Mouse (Mus musculus) adrenal gland, postnatal 25 days (tissue): ENCODE results near the gene Gm17657. TPM values are rescaled to one million over a fixed set of nuclear protein-coding genes. Genes with fewer than 3 reads are reported as not detected.
"Not testable (repeated sequence)": the region's sequence is repeated elsewhere in the genome, so short reads cannot be mapped to it uniquely, and the experiment has no call there.

Experiments
- DNase-seq: peaks from one replicate; pipeline ENCODE4 v3.0.0; 2021; ENCODE audit warnings: mixed read lengths
- total RNA-seq: library from RNA; stranded (reverse); gene quantifications from 2 replicates; pipeline ENCODE4 v1.2.3, GENCODE M21; 2021

Gm17657 gene
- total RNA-seq, 1 experiment from 2014 or later: not detected

DNA sequence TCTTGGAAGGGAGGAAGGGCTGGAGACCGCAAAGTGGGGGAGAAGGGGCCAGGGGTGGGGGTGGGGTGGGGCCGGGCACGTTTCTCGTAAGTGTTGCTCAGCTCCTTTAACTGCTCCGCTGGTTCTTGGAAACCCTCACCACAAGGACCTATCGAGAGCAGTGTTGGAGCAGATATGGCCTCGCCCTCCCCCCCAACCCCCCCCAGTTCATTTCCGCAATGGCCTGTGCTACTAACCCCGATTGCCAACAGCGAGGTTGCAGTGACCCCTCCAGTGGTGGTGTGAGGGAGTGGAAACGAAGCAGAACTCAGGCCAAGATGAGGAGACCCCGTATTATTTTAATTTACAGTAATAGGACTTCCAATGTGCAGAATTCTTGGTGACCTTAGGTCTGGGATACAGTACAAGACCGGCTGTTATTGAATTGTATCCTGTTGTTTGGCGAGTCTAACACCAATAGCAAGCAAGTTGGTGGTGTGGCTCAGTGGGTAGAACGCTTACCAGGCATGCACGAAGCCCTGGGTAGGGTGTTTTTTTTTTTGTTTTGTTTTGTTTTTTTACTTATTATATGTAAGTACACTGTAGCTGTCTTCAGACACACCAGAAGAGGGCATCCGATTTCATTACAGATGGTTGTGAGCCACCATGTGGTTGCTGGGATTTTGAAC is 48.5 kb downstream of the Gm17657 start:
- DNase-seq: no peak

DNA sequence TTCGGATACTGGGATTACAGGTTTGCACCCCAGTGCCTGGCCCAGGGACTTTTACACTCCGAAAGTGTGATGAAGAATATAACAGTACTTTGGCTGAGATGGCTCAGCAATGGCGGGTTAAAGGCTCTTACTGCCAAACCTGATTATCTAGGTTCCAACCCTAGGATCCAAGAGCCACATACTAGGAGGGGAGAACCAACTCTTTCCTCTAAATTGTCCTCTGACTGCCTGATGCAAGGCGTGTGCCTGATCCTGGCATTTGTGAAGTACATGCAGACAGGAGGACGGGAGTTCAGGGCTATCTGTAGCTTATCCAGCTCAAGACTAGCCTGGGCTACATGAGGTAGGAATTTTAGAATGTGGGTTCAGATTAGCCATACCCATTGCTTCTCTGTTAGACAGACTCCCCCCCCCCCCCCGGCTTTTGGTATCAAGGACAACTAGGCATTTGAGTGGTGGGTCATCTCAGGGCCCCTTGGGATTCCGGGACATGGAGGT is 49.1 kb downstream of the Gm17657 start:
- DNase-seq: no peak

DNA sequence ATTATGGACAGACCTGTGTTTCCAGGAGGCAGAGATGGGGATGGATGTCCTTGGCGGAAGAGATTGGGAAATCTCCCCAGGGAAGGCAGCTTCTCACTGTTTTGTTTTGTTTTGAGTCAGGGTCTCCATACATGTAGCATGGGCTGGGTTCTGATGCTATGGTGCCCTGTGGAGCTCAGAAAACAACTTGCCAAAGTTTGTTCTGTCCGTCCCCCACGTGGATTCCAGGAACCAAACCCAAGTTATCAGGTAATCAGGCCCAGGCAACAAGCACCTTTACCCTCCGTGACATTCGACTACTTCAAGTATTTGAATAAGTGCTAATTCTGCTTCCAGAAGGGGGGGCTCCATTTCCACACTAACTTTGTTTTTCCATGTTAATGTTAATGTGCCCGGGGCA is 49.9 kb downstream of the Gm17657 start:
- DNase-seq: no peak

DNA sequence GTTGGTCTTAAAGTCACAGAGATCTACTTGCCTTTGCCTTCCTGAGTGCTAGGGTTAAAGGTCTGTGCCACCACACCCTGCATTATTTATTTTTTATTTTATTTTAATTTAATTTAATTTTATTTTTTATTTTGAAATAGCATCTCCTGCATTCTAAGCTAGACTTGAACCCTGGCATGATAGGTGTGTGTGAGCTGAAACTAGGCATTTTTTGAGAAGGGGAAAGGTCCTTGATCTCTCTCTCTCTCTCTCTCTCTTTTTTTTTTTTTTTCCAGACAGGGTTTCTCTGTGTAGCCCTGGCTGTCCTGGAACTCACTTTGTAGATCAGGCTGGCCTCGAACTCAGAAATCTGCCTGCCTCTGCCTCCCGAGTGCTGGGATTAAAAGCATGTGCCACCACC is 50.5 kb downstream of the Gm17657 start:
- not testable (repeated sequence) for DNase-seq

GRCm38 (mm10) chr17:29498028-29498427 is 51.4 kb downstream of the Gm17657 start:
- no peak for DNase-seq

GRCm38 (mm10) chr17:29497481-29497880 is 52.0 kb downstream of the Gm17657 start:
- not testable (repeated sequence) for DNase-seq

DNA sequence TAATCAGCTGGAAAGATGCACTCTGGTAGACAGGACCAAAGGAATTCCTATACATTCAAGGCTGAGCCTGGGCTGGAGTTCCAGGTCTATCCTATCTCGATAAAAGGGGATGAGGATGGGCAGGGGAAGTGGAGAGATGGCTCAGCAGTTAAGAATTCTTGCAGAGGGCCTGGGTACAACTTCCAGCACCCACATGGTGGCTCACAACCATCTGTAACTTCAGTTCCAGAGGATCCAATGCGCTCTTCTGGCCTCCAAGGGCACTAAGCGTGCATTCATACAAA is 52.4 kb downstream of the Gm17657 start:
- no peak for DNase-seq

- no peak for DNase-seq
These were observed 53.0 kb downstream of the Gm17657 start for GRCm38 (mm10) chr17:29496211-29497070.

DNA sequence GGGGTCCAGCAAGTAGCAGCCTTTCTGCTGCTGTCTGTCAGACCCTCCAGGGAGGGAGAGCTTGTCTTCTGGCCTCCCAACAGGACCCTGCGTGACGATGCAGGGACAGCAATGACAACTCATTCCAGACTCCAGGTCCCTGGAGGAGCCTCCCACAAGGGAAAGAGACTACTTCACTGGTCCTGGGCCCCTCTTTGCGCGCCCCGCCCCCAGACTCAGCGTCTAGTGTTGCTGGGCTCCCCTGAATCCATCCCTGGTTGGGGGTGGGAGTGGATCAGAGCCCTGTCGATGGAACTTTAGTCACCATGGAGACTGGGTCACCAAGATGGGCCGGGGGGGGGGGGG is 54.7 kb downstream of the Gm17657 start:
- DNase-seq: peak; percentile 21

DNA sequence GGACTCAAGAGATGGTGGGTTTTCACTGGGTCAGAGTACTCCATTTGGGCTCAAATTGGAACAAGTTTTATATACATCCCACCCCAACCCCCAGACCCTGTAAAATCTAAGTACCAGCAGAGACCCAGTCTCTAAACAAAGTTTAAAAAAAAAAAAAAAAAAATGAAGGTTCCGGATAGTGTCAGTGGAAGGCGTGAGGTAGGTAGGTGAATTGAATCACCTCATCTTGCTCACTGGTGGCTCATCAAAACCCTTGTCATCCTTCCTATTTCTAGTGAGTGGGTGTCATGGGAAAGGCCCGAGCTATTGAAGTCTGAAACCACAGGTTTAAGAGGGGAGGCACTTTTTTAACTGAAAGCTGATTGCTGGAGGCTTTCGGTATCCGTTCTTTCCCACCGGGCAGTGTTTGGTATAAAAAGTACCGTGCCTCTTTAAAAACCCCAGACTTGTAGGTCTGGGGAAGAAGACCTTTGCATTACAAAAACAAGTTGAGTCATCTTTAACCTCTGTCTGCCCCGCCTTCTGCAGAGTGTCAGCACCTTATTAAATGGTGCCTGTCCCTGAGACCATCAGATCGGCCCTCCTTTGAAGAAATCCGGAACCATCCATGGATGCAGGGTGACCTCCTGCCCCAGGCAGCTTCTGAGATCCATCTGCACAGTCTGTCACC is 55.2 kb downstream of the Gm17657 start:
- peak; percentile 21 for DNase-seq

- DNase-seq: no peak
These were observed 55.9 kb downstream of the Gm17657 start for GRCm38 (mm10) chr17:29493461-29493980.

GRCm38 (mm10) chr17:29492269-29493191 is 56.9 kb downstream of the Gm17657 start:
- DNase-seq: peak; percentile 63

DNA sequence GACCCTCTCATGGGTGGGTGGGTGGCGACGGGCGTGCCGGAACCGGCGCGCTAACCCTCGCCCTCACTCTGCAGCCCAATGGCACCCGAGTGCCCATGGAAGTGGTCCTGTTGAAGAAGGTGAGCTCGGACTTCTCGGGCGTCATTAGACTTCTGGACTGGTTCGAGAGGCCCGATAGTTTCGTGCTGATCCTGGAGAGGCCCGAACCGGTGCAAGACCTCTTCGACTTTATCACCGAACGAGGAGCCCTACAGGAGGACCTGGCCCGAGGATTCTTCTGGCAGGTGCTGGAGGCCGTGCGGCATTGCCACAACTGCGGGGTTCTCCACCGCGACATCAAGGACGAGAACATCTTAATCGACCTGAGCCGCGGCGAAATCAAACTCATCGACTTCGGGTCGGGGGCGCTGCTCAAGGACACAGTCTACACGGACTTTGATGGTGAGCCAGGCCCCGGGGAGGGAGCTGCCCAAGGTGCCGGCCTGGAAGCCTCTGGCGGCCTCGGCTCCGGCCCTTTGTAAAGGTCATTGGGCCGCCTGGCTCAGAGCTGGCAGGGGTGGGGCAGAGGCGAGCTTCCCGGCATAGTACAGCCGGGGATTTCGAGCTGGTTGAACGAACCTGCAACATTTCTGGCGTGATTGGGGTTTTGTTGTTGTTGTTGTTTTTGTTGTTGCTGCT is 57.7 kb downstream of the Gm17657 start:
- peak; percentile 75 for DNase-seq

GRCm38 (mm10) chr17:29490713-29491581 is 58.5 kb downstream of the Gm17657 start, which contains the start of gene Pim1:
Pim1 (plus strand) TSS chr17:29490753.
- no peak for DNase-seq

DNA sequence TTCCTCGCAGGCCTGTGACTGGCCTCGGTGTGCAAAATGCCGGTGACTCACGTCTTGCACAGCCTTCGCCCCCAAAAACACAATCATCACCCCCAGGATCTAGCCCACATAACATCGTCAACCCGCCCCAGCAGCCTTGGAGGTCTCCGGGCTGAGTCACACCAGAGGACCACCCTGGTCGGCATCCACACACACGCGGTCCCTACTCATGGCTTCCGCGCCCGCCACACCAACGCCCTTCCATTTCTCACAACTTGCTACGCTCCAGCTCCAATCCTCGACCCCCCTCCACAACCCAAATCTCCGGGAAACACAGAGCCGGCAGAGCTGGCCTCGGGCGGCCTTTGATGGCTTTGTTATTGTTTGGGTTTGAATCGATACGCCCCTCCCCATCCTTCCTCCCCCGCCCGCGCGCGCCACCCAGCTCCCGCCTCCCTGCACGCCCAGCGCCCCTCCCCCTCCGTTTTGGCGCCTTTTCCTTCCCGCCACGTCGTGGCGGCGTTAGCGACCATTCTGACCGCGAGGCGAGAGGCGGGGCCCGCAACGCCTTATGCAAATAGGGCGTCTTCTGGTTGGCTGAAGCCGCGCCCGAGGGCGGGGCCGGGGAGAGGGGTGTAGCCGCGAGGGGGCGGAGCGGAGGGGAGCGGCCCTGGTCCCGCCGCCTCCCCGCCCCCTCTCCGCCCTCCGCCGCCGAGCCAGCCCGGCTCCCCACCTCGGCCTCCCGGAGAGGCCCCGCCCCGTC is 59.3 kb downstream of the Gm17657 start:
- peak; percentile 100 for DNase-seq

- peak; percentile 46 for DNase-seq
These were observed 60.2 kb downstream of the Gm17657 start for GRCm38 (mm10) chr17:29488978-29489970.

GRCm38 (mm10) chr17:29488257-29488977 is 61.0 kb downstream of the Gm17657 start:
- DNase-seq: no peak
